Mouse (Mus musculus): Measurements from ENCODE around the gene BC029722.
A peak's percentile ranks its signal among the peaks of the same experiment; 100 is the strongest.

Gene BC029722

DNA sequence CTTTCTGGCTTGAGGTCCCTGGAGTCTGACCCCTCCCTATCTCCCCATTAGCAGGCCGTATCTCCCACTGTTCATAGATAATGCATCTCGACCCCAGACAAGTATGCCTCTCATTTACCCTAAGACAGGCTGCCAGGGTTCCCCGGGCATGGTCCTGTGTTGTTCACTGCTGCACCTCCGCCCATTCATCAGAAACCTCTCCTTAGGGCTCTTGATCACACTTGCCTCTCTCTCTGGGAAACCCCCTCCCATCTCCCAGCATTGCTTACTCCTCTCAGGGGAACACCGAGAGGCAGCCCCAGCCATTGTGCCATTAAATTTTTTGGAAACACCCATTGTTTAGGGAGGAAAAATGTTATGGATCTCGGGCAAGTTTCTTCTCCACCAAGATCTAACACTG, 41.2 kb downstream of the BC029722 start:
- DNase-seq, result no peak

DNA sequence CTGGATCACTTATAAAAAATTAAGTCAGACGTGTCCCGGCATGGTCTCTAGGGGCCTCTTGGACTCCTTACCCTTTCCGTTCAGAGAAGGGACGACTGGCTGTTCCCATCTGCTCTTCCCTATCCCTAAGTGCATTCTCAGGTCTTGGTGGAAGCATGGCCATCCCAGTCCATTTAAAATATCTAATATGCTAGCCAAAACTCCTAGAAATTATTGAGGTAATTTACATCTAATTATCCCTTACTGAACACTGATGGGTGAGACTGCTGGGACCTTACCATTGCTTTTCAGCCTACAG, 41.6 kb downstream of the BC029722 start:
- DNase-seq, result no peak

DNA sequence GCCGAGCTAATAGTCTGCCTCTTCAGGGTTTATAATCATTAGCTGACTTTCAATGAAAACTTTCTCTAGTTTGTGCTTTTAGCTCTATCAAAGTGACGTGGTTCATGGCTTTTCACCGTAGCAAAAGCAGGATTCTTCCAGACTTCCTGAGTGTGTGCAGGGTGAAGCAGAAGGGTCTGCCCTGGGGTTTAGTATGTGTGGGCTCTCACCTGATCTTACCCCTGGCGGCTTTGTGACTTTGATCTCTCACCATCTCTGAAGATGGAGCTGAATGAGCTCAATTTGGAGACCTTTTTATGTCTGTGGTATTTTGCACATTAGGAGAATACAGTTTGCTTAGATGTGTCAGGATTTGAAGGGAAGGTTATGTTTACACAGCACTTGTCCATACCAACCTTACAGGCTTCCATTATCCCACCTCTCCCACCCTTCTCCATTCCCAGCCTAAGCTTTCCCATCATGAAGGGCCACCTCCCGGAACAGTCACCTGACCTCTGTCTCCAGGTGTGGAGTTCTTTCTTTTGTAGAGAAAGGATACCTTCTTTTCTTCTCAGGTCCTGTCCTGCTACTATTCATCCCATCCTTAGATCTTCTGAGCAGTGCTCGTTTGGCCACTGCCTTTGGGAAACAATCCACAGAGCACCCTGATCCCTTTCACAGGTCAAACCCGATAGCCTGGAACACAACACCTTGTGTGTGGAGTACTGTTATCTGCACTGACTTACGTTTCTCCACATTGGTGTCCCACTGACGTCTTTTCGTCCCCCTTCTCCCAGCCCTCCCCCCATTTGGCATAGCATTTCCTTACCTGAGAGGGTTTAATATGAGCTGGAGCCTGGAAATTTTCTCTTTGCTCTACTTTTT, 42.2 kb downstream of the BC029722 start:
- DNase-seq, result no peak

DNA sequence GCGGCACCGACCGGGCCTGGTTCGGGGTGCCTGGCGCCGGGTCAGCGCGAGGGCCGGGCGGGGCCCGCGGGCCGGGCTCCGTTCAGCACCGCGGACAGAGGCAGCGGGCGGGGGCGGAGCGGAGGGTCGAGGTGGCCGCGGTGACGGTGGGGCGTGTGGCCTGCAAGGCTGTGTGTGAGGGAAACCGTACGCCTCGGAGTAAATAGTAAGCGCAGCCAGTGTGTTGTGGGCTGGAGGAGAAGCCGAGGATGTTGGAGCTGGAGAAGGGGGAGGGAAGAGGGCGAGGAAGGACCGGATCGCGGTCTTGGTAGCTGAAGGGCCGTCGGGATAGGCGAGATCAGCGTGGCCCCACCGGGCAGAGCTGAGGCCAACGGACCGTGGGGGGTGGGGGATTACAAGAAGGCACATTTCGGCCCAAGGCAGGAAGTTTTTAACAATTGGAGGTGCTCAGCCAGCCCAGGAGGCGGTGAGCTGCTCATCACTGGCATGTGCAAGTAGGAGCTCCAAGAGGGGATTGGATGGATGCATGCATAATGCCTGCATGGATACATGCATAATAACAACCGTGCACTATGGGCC, 43.5 kb downstream of the BC029722 start:
- DNase-seq, result peak; percentile 84 to 86

DNA sequence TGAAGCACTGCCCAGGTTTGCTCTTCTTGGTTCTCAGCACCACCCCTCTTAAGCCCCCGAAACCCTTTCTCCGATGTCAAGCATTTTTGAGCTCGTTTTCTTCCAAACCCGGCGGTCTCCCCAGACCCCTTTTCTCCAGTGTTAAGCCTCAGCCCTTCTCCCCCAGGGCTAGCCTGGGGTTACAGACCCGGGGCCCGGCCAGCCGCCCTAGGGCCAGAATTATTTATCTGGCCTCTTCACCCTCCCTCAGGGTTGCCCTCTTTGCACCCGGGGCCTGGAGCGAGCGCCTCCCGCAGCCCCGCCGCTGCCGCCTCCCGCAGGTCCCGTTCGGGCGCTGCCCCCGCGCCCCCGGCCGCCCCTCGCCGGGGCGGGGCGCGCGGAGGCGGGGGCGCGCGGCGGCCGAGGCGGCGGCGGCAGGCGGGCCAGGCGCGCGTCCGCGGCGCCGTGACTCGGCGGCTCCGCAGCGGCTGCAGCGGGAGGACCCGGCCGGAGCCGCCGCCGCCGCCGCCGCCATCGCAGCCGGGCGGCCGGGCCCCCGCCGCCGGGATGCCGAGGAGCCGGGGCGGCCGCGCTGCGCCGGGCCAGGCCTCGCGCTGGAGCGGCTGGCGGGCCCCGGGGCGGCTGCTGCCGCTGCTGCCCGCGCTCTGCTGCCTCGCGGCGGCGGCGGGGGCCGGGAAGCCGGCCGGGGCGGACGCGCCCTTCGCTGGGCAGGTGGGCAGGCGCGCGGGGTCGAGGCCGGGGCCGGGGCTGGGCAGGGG, 44.1 kb downstream of the BC029722 start, which contains the start of gene Mmp24:
TSS of gene Mmp24 (plus strand) at position 416 of the 758 bp plus-strand sequence.
- no peak for DNase-seq

DNA sequence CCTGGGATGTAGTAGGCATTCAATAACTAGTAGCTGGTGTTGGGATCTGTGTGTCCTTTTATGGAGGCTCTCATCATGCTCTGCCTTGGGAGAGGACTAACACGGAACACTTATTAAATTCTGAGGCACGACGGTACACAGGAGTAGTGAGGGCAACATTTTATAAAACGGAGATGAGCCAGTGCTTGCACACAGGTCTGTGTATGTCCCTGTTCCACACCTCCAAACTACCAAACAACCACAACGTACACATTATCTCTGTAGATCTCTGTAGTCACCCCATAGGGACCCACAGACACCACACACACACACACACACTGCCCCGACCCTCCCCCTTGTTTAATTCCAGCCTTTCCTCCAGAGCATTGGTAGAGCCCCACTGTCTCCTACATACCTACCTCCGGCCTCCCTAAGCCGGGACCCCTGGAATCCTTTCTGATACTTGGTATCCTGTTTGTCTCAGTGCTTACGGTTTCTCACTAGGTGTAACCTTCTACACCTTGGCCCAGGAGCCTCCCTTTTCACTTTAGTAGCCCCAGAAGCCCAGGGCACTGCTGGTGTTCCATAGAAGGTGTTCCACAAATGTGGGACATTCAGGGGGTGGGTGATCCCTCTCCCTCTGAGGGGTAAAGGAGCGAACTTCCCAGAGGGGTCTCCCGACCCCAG, 44.8 kb downstream of the BC029722 start:
- DNase-seq, result no peak

DNA sequence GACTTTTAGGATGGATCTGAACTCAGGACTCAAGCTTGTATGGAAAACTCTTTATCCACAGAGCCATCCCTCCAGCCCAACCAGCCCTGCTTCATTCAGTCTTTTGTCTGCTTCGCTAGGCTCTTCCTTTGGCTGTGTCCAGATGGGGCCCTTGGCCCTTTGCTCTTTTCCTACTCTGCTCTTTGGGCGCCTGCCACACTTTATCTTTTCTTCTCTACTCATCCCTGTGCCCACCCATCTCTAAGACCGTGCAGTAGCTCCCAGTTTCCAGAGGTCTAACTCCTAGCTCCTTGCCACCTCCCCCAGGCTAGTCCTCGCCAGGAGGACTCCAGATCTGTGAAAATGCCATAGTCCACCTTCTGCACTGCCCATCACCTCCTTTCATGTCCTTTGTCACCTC, 45.6 kb downstream of the BC029722 start:
- no peak for DNase-seq
